Mouse (Mus musculus) limb, embryonic 14.5 days (tissue): ENCODE measurements around the gene Dexi. TPM values are rescaled to one million over a fixed set of nuclear protein-coding genes. Genes with fewer than 3 reads are reported as not detected.

ENCODE experiments used
- ATAC-seq: fragments of 200-750 bp; cut with Nextera tagmentation; 2 replicates; pipeline ENCODE4 v1.8.0; 2017; ENCODE audit warnings: low read depth, moderate number of reproducible peaks, moderate TSS enrichment; ENCODE audit not compliant: low FRiP score
- DNase-seq: peaks from one replicate; pipeline ENCODE4 v3.0.0-alpha.2; 2015; ENCODE audit warnings: low spot score
- H3K27ac ChIP-seq: fragments of 300-500 bp; sonication (generic); replicated peaks from 2 replicates; pipeline ENCODE4 v1.5.1; 2014; ENCODE audit warnings: low read depth, mild to moderate bottlenecking, low read length, moderate library complexity, mixed read lengths
- H3K27me3 ChIP-seq: fragments of 300-500 bp; sonication (generic); 2 replicates; pipeline ENCODE4 v1.6.1; 2014; ENCODE audit warnings: low read length, mixed read lengths; ENCODE audit not compliant: control insufficient read depth, insufficient read depth
- H3K36me3 ChIP-seq: fragments of 300-500 bp; sonication (generic); 2 replicates; pipeline ENCODE4 v1.6.1; 2014; ENCODE audit warnings: mild to moderate bottlenecking, low read length, moderate library complexity, mixed read lengths; ENCODE audit not compliant: control insufficient read depth, insufficient read depth
- H3K4me1 ChIP-seq: fragments of 300-500 bp; sonication (generic); 2 replicates; pipeline ENCODE4 v1.6.1; 2014; ENCODE audit warnings: antibody characterized with exemption, low read length, mixed read lengths; ENCODE audit not compliant: control insufficient read depth, insufficient read depth
- H3K4me2 ChIP-seq: fragments of 300-500 bp; sonication (generic); replicated peaks from 2 replicates; pipeline ENCODE4 v1.6.1; 2014; ENCODE audit warnings: low read depth, mild to moderate bottlenecking, low read length, moderate library complexity; ENCODE audit not compliant: severe bottlenecking
- H3K4me3 ChIP-seq: fragments of 300-500 bp; sonication (generic); replicated peaks from 2 replicates; pipeline ENCODE4 v1.5.1; 2014; ENCODE audit warnings: low read length
- H3K9ac ChIP-seq: fragments of 300-500 bp; sonication (generic); 2 replicates; pipeline ENCODE4 v1.6.1; 2014; ENCODE audit warnings: mild to moderate bottlenecking, low read depth, low read length, moderate library complexity; ENCODE audit not compliant: severe bottlenecking
- H3K9me3 ChIP-seq: fragments of 300-500 bp; sonication (generic); 2 replicates; pipeline ENCODE4 v1.6.1; 2016; ENCODE audit warnings: low read length; ENCODE audit not compliant: control insufficient read depth
- POLR2A ChIP-seq: fragments of 200-500 bp; IDR thresholded peaks from 2 replicates; pipeline ENCODE4 v1.8.0; 2012; ENCODE audit warnings: inconsistent platforms, mild to moderate bottlenecking, moderate library complexity, borderline replicate concordance; ENCODE audit not compliant: insufficient read depth, insufficient read length; ENCODE audit errors: extremely low read depth
- WGBS: fragments of 180-500 bp; shearing (Covaris S2); extraction: QIAGEN DNeasy Blood & Tissue Kit; methylation state at CpG from one replicate; pipeline ENCODE4 v1.1.7; 2014; 5-methylcytosine and 5-hydroxymethylcytosine counted together
- polyA plus RNA-seq, 2 experiments: library from polyadenylated mRNA; depleted of rRNA in 1 of 2; stranded (reverse) in 1 of 2; unstranded in 1 of 2; fragments of >200 nt; fragmentation: Nextera tagmentation in 1 of 2; extraction: Ambion mirVana in 1 of 2; gene quantifications; 2 replicates each; pipeline versions ENCODE4 v1.2.1 to v1.2.3; 2012 to 2014

The Dexi gene
- polyA plus RNA-seq, 2 experiments, result 31.5 to 51.2 TPM

DNA sequence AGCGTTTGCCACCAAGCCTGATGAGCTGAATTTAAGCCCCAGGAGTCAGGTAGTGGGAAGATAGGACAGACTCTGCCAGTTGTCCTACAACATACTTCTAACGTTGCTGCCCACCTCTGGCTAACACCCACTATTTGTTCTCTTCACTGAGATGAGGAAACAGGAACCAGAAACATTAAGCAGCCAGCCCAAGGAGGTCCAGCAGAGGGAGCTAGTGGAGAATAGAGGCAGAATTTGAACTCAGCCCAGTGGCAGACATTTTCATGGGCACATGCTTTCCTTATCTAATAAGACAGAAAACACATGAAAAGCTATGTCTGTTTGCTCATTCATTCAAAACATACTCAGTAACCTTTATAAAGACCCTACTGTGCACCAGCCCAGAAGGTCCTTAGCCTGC, 39.8 kb downstream of the Dexi start:
- Histone ChIP-seq H3K9me3 (no peaks in the 10 kb centered on the region), H3K4me3 (no peak overlapping the region), H3K4me1 (no peaks in the 10 kb centered on the region), H3K27me3 (no peaks in the 10 kb centered on the region), H3K9ac (no peak overlapping the region), H3K36me3 (no peaks in the 10 kb centered on the region), H3K4me2 (no peak overlapping the region), H3K27ac (no peak overlapping the region)
- no peak for TF ChIP-seq POLR2A
- WGBS, result 62% methylated on average over 2 of the region's 2 CpGs
- DNase-seq, result no peak
- no peak for ATAC-seq

DNA sequence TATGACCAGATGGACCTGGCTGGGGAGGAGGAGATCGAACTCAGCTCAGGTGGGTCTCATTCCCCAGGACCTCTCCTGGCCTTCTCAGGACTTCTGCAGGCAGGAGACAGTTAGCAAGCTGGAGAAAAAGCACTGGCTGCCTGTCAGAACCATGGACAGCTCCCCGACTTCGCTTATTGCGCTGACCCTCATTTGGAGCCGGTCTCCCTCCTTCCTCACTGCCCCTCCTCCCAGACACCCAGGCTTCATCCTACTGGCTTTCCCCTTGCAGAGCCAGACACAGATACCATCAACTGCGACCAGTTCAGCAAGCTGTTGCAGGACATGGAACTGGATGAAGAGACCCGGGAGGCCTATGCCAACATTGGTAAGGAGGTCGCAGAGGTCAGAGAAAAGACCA, 41.0 kb downstream of the Dexi start:
- no peak overlapping the region for H3K27ac ChIP-seq
- WGBS, result 11% methylated on average over 8 of the region's 8 CpGs
- no peak overlapping the region for H3K9ac ChIP-seq
- no peaks in the 10 kb centered on the region for H3K36me3 ChIP-seq
- no peak for TF ChIP-seq POLR2A
- no peaks in the 10 kb centered on the region for H3K27me3 ChIP-seq
- DNase-seq (peak; percentile 85), ATAC-seq (0 out of 2 replicates have a peak, but pooled peaks have one; percentile 19)
- H3K4me1 ChIP-seq, result no peaks in the 10 kb centered on the region
- no peaks in the 10 kb centered on the region for H3K9me3 ChIP-seq
- no peak overlapping the region for H3K4me2 ChIP-seq
- no peak overlapping the region for H3K4me3 ChIP-seq

DNA sequence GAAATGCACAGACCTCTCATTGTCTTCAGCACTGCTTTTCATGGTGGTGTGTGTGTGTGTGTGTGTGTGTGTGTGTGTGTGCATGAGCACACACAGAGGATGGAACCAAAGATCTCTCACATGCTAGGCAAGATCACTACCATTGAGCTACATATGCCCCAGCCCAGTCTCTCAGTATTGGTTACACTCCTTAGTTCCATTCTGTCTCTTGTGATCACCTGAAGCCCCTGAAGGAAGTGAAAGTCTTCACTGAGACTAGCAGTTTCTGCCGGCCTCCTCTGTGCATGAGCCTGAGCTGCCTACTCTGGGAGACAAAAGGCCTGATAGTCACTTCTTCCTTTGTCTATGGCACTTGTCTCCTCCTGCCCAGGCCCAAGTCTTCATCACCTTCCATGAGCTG, 43.7 kb downstream of the Dexi start:
- Histone ChIP-seq H3K27me3 (no peaks in the 10 kb centered on the region), H3K9ac (no peak overlapping the region), H3K9me3 (no peaks in the 10 kb centered on the region), H3K27ac (no peak overlapping the region), H3K36me3 (no peaks in the 10 kb centered on the region), H3K4me3 (no peak overlapping the region), H3K4me1 (no peaks in the 10 kb centered on the region), H3K4me2 (no peak overlapping the region)
- ATAC-seq, result no peak
- TF ChIP-seq POLR2A, result no peak
- DNase-seq, result no peak
- 48% methylated on average over 1 of the region's 1 CpGs for WGBS

DNA sequence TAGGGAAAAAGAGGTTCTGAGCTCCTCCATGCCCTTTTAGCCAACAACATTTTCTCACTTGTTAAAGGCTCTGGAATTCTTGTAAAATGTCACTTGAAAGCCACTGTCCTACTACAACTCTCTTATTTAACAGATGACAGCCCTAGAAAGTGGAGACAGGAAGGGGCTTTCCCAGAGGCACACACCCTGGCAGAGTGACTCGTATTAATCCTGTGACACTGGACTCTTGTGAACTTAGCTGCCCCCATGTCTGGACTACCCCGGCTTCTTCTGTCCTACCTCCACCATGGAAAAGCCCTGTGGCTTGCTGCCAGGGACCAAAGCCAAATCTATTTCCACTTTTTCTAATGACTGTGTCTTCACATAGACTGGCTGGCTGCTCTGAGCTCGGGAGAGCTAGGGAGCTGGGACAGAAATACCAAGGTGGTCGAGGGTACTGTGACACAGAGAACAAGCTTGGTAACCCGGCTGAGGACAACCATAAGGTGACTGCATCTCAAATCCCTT, 44.7 kb downstream of the Dexi start:
- 58% methylated on average over 5 of the region's 5 CpGs for WGBS
- no peaks in the 10 kb centered on the region for H3K27me3 ChIP-seq
- DNase-seq (no peak), ATAC-seq (no peak)
- no peak for TF ChIP-seq POLR2A
- no peaks in the 10 kb centered on the region for H3K9me3 ChIP-seq
- H3K4me2 ChIP-seq, result no peak overlapping the region
- H3K9ac ChIP-seq, result no peak overlapping the region
- H3K4me3 ChIP-seq, result no peak overlapping the region
- H3K27ac ChIP-seq, result no peak overlapping the region
- H3K36me3 ChIP-seq, result no peaks in the 10 kb centered on the region
- no peaks in the 10 kb centered on the region for H3K4me1 ChIP-seq

DNA sequence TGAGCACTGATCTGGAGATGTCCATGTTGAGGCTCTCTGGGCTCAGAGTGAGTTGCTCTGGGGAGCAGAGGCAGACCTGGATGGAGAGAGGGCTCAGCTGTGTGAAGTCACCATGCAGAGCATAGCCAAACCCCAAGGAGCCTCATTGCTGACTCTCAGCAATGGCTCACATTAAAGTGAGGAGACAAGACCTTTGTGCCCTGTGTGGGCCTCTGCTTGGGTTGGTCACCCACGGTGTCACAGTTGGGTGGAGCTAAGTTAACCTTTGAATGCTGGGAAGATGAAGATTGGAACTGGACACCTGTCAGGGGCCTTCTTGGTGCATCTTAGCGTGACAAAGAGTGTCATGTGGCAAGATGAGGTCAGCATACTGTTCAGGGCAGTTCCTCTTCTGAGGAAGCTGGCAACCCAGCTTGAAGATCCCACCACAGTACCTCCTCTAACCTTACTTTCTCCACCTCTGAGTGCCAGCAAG, 47.0 kb downstream of the Dexi start:
- Histone ChIP-seq H3K4me1 (no peaks in the 10 kb centered on the region), H3K36me3 (no peaks in the 10 kb centered on the region), H3K4me3 (no peak overlapping the region), H3K9me3 (no peaks in the 10 kb centered on the region), H3K27ac (no peak overlapping the region), H3K4me2 (no peak overlapping the region), H3K27me3 (0 out of 2 replicates have a peak, but pooled peaks cover under 1% of the 10 kb centered on the region), H3K9ac (no peak overlapping the region)
- 77% methylated on average over 2 of the region's 2 CpGs for WGBS
- no peak for TF ChIP-seq POLR2A
- DNase-seq (no peak), ATAC-seq (no peak)
